9 mouse cellular contexts compared by ENCODE assay signal in genomic region chr13:20173987-20174654, GRCm38 (mm10).
DNase-seq lines count a peak whose midpoint lies in the region; ATAC-seq lines count a peak whose summit lies in the region.
"Had no signal": no experiment of that assay in that cellular context is flagged by ENCODE, and none has a peak within 500 bp of the region (broad histone marks: within the 10 kb centered on the region; RNA-seq: fewer than 3 reads in every experiment).

No protein-coding gene starts in this region.

- H3K9ac ChIP-seq in heart, embryonic 13.5 days, result no peak overlapping the region
- H3K9ac ChIP-seq in liver, embryonic 11.5 days (ENCODE audit: low read depth, low read length), result no peak overlapping the region

- H3K4me2 ChIP-seq in heart, embryonic 13.5 days, result no peak overlapping the region
- H3K4me2 ChIP-seq in liver, embryonic 11.5 days, result peak overlapping the region; percentile 21; the same call in 1 of the 2 replicates

- no peaks in the 10 kb centered on the region for H3K9me3 ChIP-seq in heart, embryonic 13.5 days
- no peaks in the 10 kb centered on the region for H3K9me3 ChIP-seq in liver, embryonic 11.5 days (ENCODE audit: control insufficient read depth, low read length)

- peak overlapping the region; percentile 89 for H3K27ac ChIP-seq in heart, embryonic 13.5 days (replicated peaks)
- peak overlapping the region; percentile 75 for H3K27ac ChIP-seq in liver, embryonic 11.5 days (ENCODE audit: low read depth, low read length)

- H3K4me3 ChIP-seq in heart, embryonic 13.5 days, result no peak overlapping the region
- H3K4me3 ChIP-seq in liver, embryonic 11.5 days (ENCODE audit: low read depth, low read length), result no peak overlapping the region
- H3K4me3 ChIP-seq: myocyte had no signal

- peak; percentile 60 for ATAC-seq in heart, embryonic 13.5 days (ENCODE audit: extremely low read depth, insufficient number of reproducible peaks, low FRiP score, low TSS enrichment)
- peak; percentile 73 for ATAC-seq in liver, embryonic 11.5 days (replicated peaks; ENCODE audit: low FRiP score)

- 21% methylated on average over 10 of the region's 10 CpGs for WGBS in heart, embryonic 13.5 days
- 18% methylated on average over 10 of the region's 10 CpGs for WGBS in liver, embryonic 11.5 days

- H3K4me1 ChIP-seq in heart, embryonic 13.5 days, result peaks cover 23% of the 10 kb centered on the region
- H3K4me1 ChIP-seq in liver, embryonic 11.5 days (replicated peaks; ENCODE audit: control insufficient read depth, insufficient read depth, low read length), result peaks cover 12% of the 10 kb centered on the region

- peak; percentile 40 to 79 for DNase-seq in adrenal gland, adult (ENCODE audit: inconsistent age in 2 of 2, low spot score in 1 of 2)
- no peak for DNase-seq in adrenal gland, adult 18-20 months (ENCODE audit: low spot score in 2 of 2)
- DNase-seq in 416B (ENCODE audit: low read depth), result peak; percentile 95
- no peak for DNase-seq in liver, embryonic 11.5 days (ENCODE audit: low spot score)
- DNase-seq in cerebellum, postnatal 4 days (ENCODE audit: low spot score in 2 of 2), result no peak
- DNase-seq in cerebellum, adult 11 months, result no peak
- DNase-seq in testis, postnatal 14 days (ENCODE audit: low spot score), result no peak

- no peaks in the 10 kb centered on the region for H3K36me3 ChIP-seq in heart, embryonic 13.5 days
- H3K36me3 ChIP-seq in liver, embryonic 11.5 days (ENCODE audit: control insufficient read depth, insufficient read depth, low read length), result no peaks in the 10 kb centered on the region

- no peaks in the 10 kb centered on the region; the same call in 1 of the 2 replicates for H3K27me3 ChIP-seq in heart, embryonic 13.5 days (replicated peaks)
- H3K27me3 ChIP-seq in liver, embryonic 11.5 days (replicated peaks; ENCODE audit: control insufficient read depth, insufficient read depth, low read length), result no peaks in the 10 kb centered on the region

Comparison
In these comparisons a context has a peak if more than half of its experiments do, and no peak if none do; other contexts are left out.
1. DNase-seq: peak in adrenal gland, adult (2 of 2) and 416B (single experiment); none in adrenal gland, adult 18-20 months (0 of 2), liver, embryonic 11.5 days (single experiment), cerebellum, postnatal 4 days (0 of 2), cerebellum, adult 11 months (single experiment) and testis, postnatal 14 days (single experiment).